Mouse (Mus musculus) kidney, adult 2 months (tissue): ENCODE data around the gene Pigb. TPM values are rescaled to one million over a fixed set of nuclear protein-coding genes. Genes with fewer than 3 reads are reported as not detected.

Experiments
- DNase-seq: peaks from one replicate; pipeline ENCODE4 v3.0.0; 2021
- H3K27ac ChIP-seq: fragments of 200-500 bp; 2 replicates; pipeline ENCODE4 v1.5.1; 2012; ENCODE audit warnings: low read depth, low read length, control low read depth, inconsistent platforms; ENCODE audit not compliant: insufficient read depth
- H3K27me3 ChIP-seq: fragments of 200-500 bp; replicated peaks from 2 replicates; pipeline ENCODE4 v1.6.1; 2012; ENCODE audit warnings: mild to moderate bottlenecking, moderate library complexity, low read length, inconsistent platforms; ENCODE audit not compliant: control insufficient read depth, insufficient read depth
- H3K36me3 ChIP-seq: fragments of 200-500 bp; 2 replicates; pipeline ENCODE4 v1.6.1; 2012; ENCODE audit warnings: mild to moderate bottlenecking, moderate library complexity, low read length, inconsistent platforms; ENCODE audit not compliant: control insufficient read depth, insufficient read depth
- H3K4me1 ChIP-seq: fragments of 200-500 bp; 2 replicates; pipeline ENCODE4 v1.6.1; 2011; ENCODE audit warnings: low read length; ENCODE audit not compliant: control insufficient read depth, insufficient read depth
- H3K4me3 ChIP-seq: fragments of 200-500 bp; 2 replicates; pipeline ENCODE4 v1.5.1; 2011; ENCODE audit warnings: mild to moderate bottlenecking, low read depth, low read length, control low read depth; ENCODE audit not compliant: insufficient read depth
- CTCF ChIP-seq: fragments of 200-500 bp; conservative IDR thresholded peaks from 2 replicates; pipeline ENCODE4 v1.5.1; 2011; ENCODE audit warnings: low read depth, mild to moderate bottlenecking, control low read depth, low read length, moderate library complexity, mixed read lengths; ENCODE audit not compliant: insufficient read depth, insufficient read length
- POLR2A ChIP-seq: fragments of 200-500 bp; IDR thresholded peaks from one replicate; pipeline ENCODE4 v1.6.1; 2011; ENCODE audit warnings: low read depth, low read length, control low read depth
- WGBS: fragments of 180-500 bp; shearing (Covaris S2); methylation state at CpG from one replicate; pipeline ENCODE4 v1.1.7; 2018; 5-methylcytosine and 5-hydroxymethylcytosine counted together
- polyA plus RNA-seq: library from polyadenylated mRNA; depleted of rRNA; stranded (reverse); fragments of >200 nt; gene quantifications from 2 replicates; pipeline ENCODE4 v1.2.3, GENCODE M21; 2012

Pigb gene
- polyA plus RNA-seq, 1 experiment, result 10.7 TPM

DNA sequence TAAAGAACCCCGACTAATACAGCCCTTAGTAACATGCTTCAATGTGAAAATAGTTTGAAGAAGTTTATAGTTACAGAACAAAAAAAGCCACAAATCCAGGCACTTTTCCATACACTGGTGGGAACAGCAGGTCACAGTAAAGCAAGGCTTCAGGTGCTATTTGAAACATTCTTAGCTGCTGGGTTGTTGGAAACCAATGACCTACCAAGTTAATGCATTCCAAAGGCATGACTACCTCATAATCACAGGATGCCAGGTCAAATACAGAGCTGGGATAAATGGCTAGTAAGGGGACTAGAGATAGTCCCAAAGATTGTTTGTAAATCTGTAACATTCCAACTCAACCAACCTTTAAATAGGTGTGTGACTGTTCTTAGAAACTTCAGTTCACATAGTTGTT, 64.9 kb downstream of the Pigb start:
- H3K27me3 ChIP-seq, result no peaks in the 10 kb centered on the region
- H3K27ac ChIP-seq, result peak overlapping the region; percentile 38; the same call in 1 of the 2 replicates
- TF ChIP-seq POLR2A, result no peak
- TF ChIP-seq CTCF, result no peak
- H3K4me3 ChIP-seq, result no peak overlapping the region
- no peaks in the 10 kb centered on the region for H3K36me3 ChIP-seq
- WGBS, result 89% methylated on average over 1 of the region's 1 CpGs
- peak; percentile 36 for DNase-seq
- no peaks in the 10 kb centered on the region for H3K4me1 ChIP-seq

- H3K27ac ChIP-seq, result peak overlapping the region; percentile 1; the same call in 1 of the 2 replicates
- no peaks in the 10 kb centered on the region for H3K36me3 ChIP-seq
- no peak overlapping the region for H3K4me3 ChIP-seq
- H3K27me3 ChIP-seq, result no peaks in the 10 kb centered on the region
- 92% methylated on average over 5 of the region's 5 CpGs for WGBS
- TF ChIP-seq CTCF (no peak), POLR2A (no peak)
- no peak for DNase-seq
- no peaks in the 10 kb centered on the region for H3K4me1 ChIP-seq
Measured at GRCm38 (mm10) chr9:72974734-72975133, 65.4 kb downstream of the Pigb start.

- H3K36me3 ChIP-seq, result no peaks in the 10 kb centered on the region
- no peak overlapping the region for H3K27ac ChIP-seq
- H3K27me3 ChIP-seq, result no peaks in the 10 kb centered on the region
- TF ChIP-seq CTCF, result no peak
- TF ChIP-seq POLR2A, result no peak
- H3K4me1 ChIP-seq, result peaks cover 2% of the 10 kb centered on the region; the same call in 1 of the 2 replicates
- DNase-seq, result no peak
- H3K4me3 ChIP-seq, result no peak overlapping the region
Measured at GRCm38 (mm10) chr9:72972984-72973383, 67.2 kb downstream of the Pigb start.

DNA sequence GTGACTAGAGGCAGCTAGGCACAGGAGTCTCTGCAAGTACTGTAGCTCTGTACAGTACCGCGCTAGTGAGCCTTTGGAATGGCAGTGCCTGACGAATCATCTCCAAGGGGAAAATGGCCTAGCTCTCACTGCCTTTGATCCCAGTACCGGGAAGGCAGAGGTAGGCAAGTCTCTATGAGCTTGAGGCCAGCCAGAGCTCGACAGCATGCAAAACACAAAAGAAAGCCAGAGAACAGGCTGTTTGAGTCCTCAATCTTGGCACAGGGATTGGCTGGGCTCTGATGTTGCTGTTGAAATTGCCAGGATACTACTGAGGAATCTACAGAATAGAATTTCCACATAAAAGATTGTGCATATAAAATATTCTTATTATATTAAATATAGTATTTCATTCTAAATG, 67.7 kb downstream of the Pigb start:
- H3K36me3 ChIP-seq, result no peaks in the 10 kb centered on the region
- H3K27ac ChIP-seq, result no peak overlapping the region
- no peaks in the 10 kb centered on the region for H3K27me3 ChIP-seq
- 94% methylated on average over 5 of the region's 5 CpGs for WGBS
- H3K4me3 ChIP-seq, result no peak overlapping the region
- peaks cover 2% of the 10 kb centered on the region; the same call in 1 of the 2 replicates for H3K4me1 ChIP-seq
- no peak for DNase-seq
- TF ChIP-seq CTCF (no peak), POLR2A (no peak)

DNA sequence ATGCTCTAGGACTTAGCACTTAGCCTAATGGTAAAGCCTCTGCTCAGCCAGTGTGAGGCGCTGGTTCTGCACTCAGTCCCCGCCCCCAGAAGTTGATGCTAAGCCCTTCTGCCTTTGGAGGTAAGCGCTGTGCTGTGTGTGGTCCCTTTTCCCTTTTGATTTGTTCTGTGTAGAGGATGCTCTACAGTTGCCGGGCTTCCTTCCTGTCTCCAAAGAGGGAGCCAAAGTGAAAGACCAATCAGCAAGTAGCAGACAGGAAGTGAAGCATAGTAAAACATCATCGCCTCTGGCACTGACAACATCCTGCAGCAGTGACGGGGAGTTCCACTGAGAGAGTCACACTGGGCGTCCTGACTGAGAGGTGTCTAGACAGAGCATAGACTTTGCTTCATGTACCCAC, 70.3 kb downstream of the Pigb start:
- TF ChIP-seq POLR2A (no peak), CTCF (no peak)
- Histone ChIP-seq H3K27me3 (no peaks in the 10 kb centered on the region), H3K4me1 (peaks cover 2% of the 10 kb centered on the region; the same call in 1 of the 2 replicates), H3K36me3 (no peaks in the 10 kb centered on the region), H3K4me3 (no peak overlapping the region), H3K27ac (no peak overlapping the region)
- DNase-seq, result peak; percentile 41
- 67% methylated on average over 7 of the region's 7 CpGs for WGBS

- peaks cover 2% of the 10 kb centered on the region; the same call in 1 of the 2 replicates for H3K4me1 ChIP-seq
- no peaks in the 10 kb centered on the region for H3K36me3 ChIP-seq
- TF ChIP-seq CTCF (peak; percentile 83), POLR2A (no peak)
- H3K27me3 ChIP-seq, result no peaks in the 10 kb centered on the region
- DNase-seq, result peak; percentile 65
- WGBS, result 29% methylated on average over 11 of the region's 11 CpGs
- no peak overlapping the region for H3K27ac ChIP-seq
- no peak overlapping the region for H3K4me3 ChIP-seq
Measured at GRCm38 (mm10) chr9:72968349-72969061, 71.7 kb downstream of the Pigb start.

GRCm38 (mm10) chr9:72961959-72962358, 78.2 kb downstream of the Pigb start:
- Histone ChIP-seq H3K27ac (no peak overlapping the region), H3K4me1 (peaks cover 5% of the 10 kb centered on the region; the same call in 1 of the 2 replicates), H3K27me3 (no peaks in the 10 kb centered on the region), H3K36me3 (no peaks in the 10 kb centered on the region), H3K4me3 (no peak overlapping the region)
- no peak for DNase-seq
- no peak for TF ChIP-seq CTCF
- WGBS, result 71% methylated on average over 15 of the region's 15 CpGs
